Mouse (Mus musculus) kidney, embryonic 14.5 days (tissue): ENCODE results near the gene Fgfbp1. TPM values are rescaled to one million over a fixed set of nuclear protein-coding genes. Genes with fewer than 3 reads are reported as not detected.
A peak's percentile ranks its signal among the peaks of the same experiment; 100 is the strongest.

Source experiments
- ATAC-seq: fragments of 200-750 bp; cut with Nextera tagmentation; 2 replicates; pipeline ENCODE4 v1.8.0; 2017; ENCODE audit warnings: moderate number of reproducible peaks, mild to moderate bottlenecking, moderate TSS enrichment, moderate library complexity; ENCODE audit not compliant: low FRiP score, low TSS enrichment
- H3K27ac ChIP-seq: fragments of 300-500 bp; sonication (generic); 2 replicates; pipeline ENCODE4 v1.5.1; 2014; ENCODE audit warnings: low read depth, mild to moderate bottlenecking, low read length, moderate library complexity, mixed read lengths
- H3K27me3 ChIP-seq: fragments of 300-500 bp; sonication (generic); 2 replicates; pipeline ENCODE4 v1.6.1; 2014; ENCODE audit warnings: mild to moderate bottlenecking, low read length; ENCODE audit not compliant: control insufficient read depth, insufficient read depth
- H3K36me3 ChIP-seq: fragments of 300-500 bp; sonication (generic); 2 replicates; pipeline ENCODE4 v1.6.1; 2014; ENCODE audit warnings: low read length, mixed read lengths; ENCODE audit not compliant: control insufficient read depth, insufficient read depth
- H3K4me1 ChIP-seq: fragments of 300-500 bp; sonication (generic); 2 replicates; pipeline ENCODE4 v1.6.1; 2014; ENCODE audit warnings: low read length, mixed read lengths; ENCODE audit not compliant: control insufficient read depth, insufficient read depth
- H3K4me2 ChIP-seq: fragments of 300-500 bp; sonication (generic); replicated peaks from 2 replicates; pipeline ENCODE4 v1.6.1; 2014; ENCODE audit warnings: low read depth, mild to moderate bottlenecking, low read length
- H3K4me3 ChIP-seq: fragments of 300-500 bp; sonication (generic); 2 replicates; pipeline ENCODE4 v1.5.1; 2014; ENCODE audit warnings: mild to moderate bottlenecking, low read length
- H3K9ac ChIP-seq: fragments of 300-500 bp; sonication (generic); 2 replicates; pipeline ENCODE4 v1.6.1; 2014; ENCODE audit warnings: low read depth, mild to moderate bottlenecking, low read length, moderate library complexity
- H3K9me3 ChIP-seq: fragments of 300-500 bp; sonication (generic); 2 replicates; pipeline ENCODE4 v1.6.1; 2016; ENCODE audit warnings: low read length; ENCODE audit not compliant: control insufficient read depth
- WGBS: fragments of 180-500 bp; shearing (Covaris S2); extraction: QIAGEN DNeasy Blood & Tissue Kit; methylation state at CpG from one replicate; pipeline ENCODE4 v1.1.7; 2014; 5-methylcytosine and 5-hydroxymethylcytosine counted together
- polyA plus RNA-seq: library from polyadenylated mRNA; unstranded; fragments of >200 nt; fragmentation: Nextera tagmentation; extraction: Ambion mirVana; gene quantifications from 2 replicates; pipeline ENCODE4 v1.2.1, GENCODE M21; 2014

The Fgfbp1 gene
- polyA plus RNA-seq, 1 experiment from 2014 or later = 2.6 TPM

- WGBS = 2% methylated on average over 8 of the region's 8 CpGs
- Histone ChIP-seq H3K9ac (peak overlapping the region; percentile 5; the same call in 1 of the 2 replicates), H3K27ac (peak overlapping the region; percentile 67), H3K4me2 (peak overlapping the region; percentile 48), H3K4me3 (peak overlapping the region; percentile 30; the same call in 1 of the 2 replicates), H3K9me3 (no peaks in the 10 kb centered on the region), H3K27me3 (no peaks in the 10 kb centered on the region), H3K36me3 (no peaks in the 10 kb centered on the region), H3K4me1 (0 out of 2 replicates have a peak, but pooled peaks cover 5% of the 10 kb centered on the region)
- ATAC-seq = peak; percentile 40; the same call in 1 of the 2 replicates
Measured at GRCm38 (mm10) chr5:43948748-43949275, 32.8 kb downstream of the Fgfbp1 start.

GRCm38 (mm10) chr5:43948111-43948743, 33.4 kb downstream of the Fgfbp1 start:
- H3K9ac ChIP-seq = 0 out of 2 replicates have a peak overlapping the region, but pooled peaks have one; percentile 5
- H3K27ac ChIP-seq = peak overlapping the region; percentile 67
- under 1% methylated on average over 27 of the region's 27 CpGs for WGBS
- no peaks in the 10 kb centered on the region for H3K36me3 ChIP-seq
- ATAC-seq = peak; percentile 95
- H3K27me3 ChIP-seq = no peaks in the 10 kb centered on the region
- 0 out of 2 replicates have a peak, but pooled peaks cover 5% of the 10 kb centered on the region for H3K4me1 ChIP-seq
- no peaks in the 10 kb centered on the region for H3K9me3 ChIP-seq
- peak overlapping the region; percentile 30 for H3K4me3 ChIP-seq
- H3K4me2 ChIP-seq = peak overlapping the region; percentile 48

DNA sequence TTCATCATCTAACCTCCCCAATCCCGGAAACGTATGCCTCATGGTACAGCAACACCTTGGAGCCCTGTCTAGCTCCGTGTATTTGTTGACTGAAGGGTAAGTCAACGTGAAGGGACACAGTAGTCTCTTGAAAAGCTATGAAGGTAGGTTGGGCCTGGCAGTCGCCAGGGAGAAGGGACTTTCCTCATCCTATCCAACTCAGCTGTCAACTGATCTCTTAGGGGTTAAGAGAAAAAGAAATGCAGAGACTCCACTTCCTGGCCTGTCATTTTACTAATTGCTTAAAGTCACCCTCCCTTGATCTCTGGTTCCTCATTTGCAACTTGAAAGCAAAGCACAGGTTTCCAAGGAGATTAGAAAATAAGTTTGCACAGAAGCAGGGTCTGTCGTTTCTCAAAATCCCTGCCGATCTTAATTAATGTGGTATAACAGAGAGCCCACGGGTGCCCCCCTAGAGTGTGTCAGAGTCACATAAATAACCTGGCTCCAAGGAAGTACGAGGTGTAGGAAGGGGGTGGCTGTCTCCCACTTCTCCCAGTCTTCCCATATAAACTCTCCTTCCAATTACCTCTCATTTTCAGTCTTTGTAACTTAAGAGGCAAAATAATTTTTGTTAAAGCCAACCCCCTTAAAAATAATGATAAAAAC, 34.1 kb downstream of the Fgfbp1 start:
- H3K9ac ChIP-seq = no peak overlapping the region
- H3K27me3 ChIP-seq = no peaks in the 10 kb centered on the region
- H3K4me2 ChIP-seq = peak overlapping the region; percentile 48
- no peaks in the 10 kb centered on the region for H3K36me3 ChIP-seq
- peak; percentile 40; the same call in 1 of the 2 replicates for ATAC-seq
- no peaks in the 10 kb centered on the region for H3K9me3 ChIP-seq
- WGBS = 14% methylated on average over 9 of the region's 9 CpGs
- peak overlapping the region; percentile 67; the same call in 1 of the 2 replicates for H3K27ac ChIP-seq
- H3K4me3 ChIP-seq = peak overlapping the region; percentile 30; the same call in 1 of the 2 replicates
- H3K4me1 ChIP-seq = 0 out of 2 replicates have a peak, but pooled peaks cover 5% of the 10 kb centered on the region

DNA sequence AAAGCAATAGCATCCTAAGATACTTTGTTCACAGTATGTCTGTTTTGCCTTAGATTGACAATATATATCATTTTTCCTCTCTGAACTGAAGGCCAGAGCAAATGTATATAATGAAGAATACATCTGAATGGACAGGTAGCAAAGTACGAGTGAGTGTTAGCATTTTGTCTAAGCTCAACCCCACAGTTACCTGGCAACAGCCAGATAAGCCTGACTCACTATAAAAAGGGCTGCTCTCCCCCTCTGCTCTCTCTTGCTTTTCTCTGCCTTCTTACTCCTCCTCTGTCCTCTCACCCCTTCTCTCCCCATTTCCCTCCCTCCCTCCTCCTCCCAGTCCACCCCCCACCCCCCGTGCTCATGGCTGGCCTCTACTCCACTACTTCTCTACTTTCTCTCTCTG, 48.3 kb downstream of the Fgfbp1 start:
- no peak for ATAC-seq
- WGBS = 48% methylated on average over 2 of the region's 2 CpGs
- Histone ChIP-seq H3K4me3 (no peak overlapping the region), H3K4me1 (no peaks in the 10 kb centered on the region), H3K27me3 (no peaks in the 10 kb centered on the region), H3K27ac (no peak overlapping the region), H3K9ac (no peak overlapping the region), H3K36me3 (no peaks in the 10 kb centered on the region), H3K9me3 (no peaks in the 10 kb centered on the region), H3K4me2 (no peak overlapping the region)

Other genes starting within 250 kb of the Fgfbp1 start
- 0.38 and 0.53 TPM in 2 replicates for gene Bst1, start 162.9 kb downstream of the Fgfbp1 start, polyA plus RNA-seq
- 44.5 and 71.8 TPM in 2 replicates for gene Fbxl5, start 160.1 kb downstream of the Fgfbp1 start, polyA plus RNA-seq
- 20.5 and 32.0 TPM in 2 replicates for gene Cd38, start 113.2 kb downstream of the Fgfbp1 start, polyA plus RNA-seq
- not detected in 2 replicates for gene Gm7879, start 68.6 kb downstream of the Fgfbp1 start, polyA plus RNA-seq
- 50.9 and 90.6 TPM in 2 replicates for gene Prom1, start 120.3 kb upstream of the Fgfbp1 start, polyA plus RNA-seq
- gene Tapt1, start 244.8 kb upstream of the Fgfbp1 start, polyA plus RNA-seq = 23.0 and 35.8 TPM in 2 replicates